Mouse (Mus musculus) megakaryocyte, embryonic 14.5 days (primary cell): Measurements from ENCODE around the gene Rad17.

ENCODE experiments used
- FLI1 ChIP-seq: IDR thresholded peaks from 2 replicates; pipeline ENCODE4 v1.6.1; 2012; ENCODE audit warnings: low read length, inconsistent platforms, mixed read lengths
- GATA1 ChIP-seq: IDR thresholded peaks from 3 replicates; pipeline ENCODE4 v1.6.1; 2012; ENCODE audit warnings: mixed read lengths, low read length, inconsistent platforms, borderline replicate concordance

GRCm38 (mm10) chr13:100681615-100682014, 30.8 kb upstream of the Rad17 start:
- TF ChIP-seq FLI1 (no peak), GATA1 (no peak)
